Mouse (Mus musculus): ENCODE results near the gene Rbm6. TPM values are rescaled to one million over a fixed set of nuclear protein-coding genes. Genes with fewer than 3 reads are reported as not detected.

Rbm6 gene
- total RNA-seq (2021), result 10 to 100 TPM; 52.3 to 59.6 TPM
- long read RNA-seq, transcript Rbm6-201 (21 exons, 3,999 nt), result minor isoform, 6 of 71 reads
- long read RNA-seq, transcript Rbm6-207 (21 exons, 3,716 nt), result major isoform, 41 of 71 reads
- long read RNA-seq, partial matches to known transcripts, result 5 of 71 reads
- long read RNA-seq, other reads (novel, unspliced or antisense), result 19 of 71 reads

DNA sequence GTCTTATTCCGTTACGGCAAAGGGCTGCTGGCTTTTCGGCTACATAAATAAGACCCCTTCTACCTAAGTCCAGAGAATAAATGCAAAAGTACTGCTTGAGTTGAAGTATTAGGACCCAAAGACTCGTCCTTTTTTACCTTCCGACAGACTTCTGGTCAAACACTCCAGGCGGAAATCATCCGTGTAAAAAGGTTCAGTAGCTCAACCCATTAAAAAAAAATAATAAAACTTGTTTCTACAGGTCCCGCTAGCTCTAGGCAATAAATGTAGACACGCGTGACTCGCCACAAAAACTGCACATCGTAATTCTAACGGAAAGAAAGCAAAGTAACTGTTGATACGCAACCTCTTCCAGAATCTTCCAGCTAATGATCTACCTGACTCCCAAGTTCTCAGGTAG lies at the start of gene Rbm6:
Rbm6 (minus strand) TSS at position 101 of the 400 bp plus-strand sequence.
- DNase-seq (ENCODE audit: low spot score in 2 of 2), result no peak

GRCm38 (mm10) chr9:107919441-107919840 lies 46.4 kb upstream of the Rbm6 start:
- DNase-seq (ENCODE audit: low spot score in 2 of 2), result no peak

GRCm38 (mm10) chr9:107918884-107919283 lies 45.8 kb upstream of the Rbm6 start:
- no peak for DNase-seq (ENCODE audit: low spot score in 2 of 2)

DNA sequence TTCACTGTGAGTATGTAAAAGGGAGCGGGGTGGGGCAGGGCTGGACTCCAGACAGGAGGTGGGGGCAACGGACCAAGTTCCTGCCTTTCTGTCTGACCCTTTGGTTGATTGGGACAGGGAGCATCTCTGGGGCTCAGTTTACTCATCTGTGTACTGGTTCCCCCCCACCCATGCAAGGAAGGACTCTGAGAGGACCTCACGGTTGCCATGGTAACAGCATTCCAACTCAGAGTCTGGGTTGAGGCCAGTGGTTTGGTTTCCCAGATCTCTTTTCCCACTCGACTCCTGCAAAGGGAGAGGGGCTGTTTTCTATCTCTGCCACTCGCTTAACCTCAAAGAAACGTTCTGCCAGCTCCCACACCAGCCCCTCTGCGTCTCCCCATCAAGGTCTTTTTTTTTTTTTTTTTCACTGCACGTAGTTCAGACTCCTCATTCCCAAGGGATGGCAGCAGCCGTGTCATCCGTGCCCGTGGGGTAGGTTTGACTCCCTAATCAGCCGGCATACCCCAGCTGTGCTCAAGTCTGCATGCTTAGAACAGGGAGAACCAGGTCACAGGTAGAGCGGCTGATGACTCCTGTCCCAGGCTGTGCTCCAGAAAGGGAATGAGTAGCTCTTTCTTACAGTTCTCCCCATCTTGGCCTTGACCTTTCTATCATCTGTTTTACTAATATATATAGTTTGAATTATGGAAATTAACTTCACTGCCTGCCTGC lies 45.0 kb upstream of the Rbm6 start:
- no peak for DNase-seq (ENCODE audit: low spot score in 2 of 2)

DNA sequence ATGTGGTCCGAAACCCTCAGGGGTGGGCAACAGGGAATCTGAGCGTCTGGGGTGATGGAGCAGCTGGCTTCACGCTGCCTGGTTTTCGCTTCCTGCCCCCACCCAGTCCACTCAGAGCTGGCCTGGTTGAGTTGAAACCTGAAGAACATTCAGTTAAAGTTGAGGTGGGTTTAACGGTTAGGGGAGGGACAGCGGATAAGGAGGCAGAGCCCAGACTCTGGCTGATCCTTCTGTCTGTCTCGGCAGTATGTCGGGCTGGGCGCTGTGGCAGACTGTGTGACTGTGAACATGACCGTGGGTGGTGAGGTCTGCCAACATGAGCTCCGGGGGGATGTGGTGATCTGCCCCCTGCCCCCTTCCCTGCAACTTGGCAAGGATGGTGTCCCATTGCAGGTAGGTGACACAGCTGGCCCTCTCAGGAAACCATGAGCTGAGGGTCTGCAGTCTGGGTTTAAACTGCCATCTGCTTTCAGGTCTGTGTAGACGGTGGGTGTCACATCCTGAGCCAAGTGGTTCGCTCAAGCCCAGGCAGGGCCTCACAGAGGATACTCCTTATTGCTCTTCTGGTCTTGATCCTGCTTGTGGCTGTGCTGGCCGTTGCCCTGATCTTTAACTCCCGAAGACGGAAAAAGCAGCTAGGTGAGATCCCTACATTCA lies 41.9 kb upstream of the Rbm6 start:
- no peak for DNase-seq (ENCODE audit: low spot score in 2 of 2)

GRCm38 (mm10) chr9:107910025-107910769 lies 37.2 kb upstream of the Rbm6 start:
- no peak for DNase-seq (ENCODE audit: low spot score in 2 of 2)

GRCm38 (mm10) chr9:107908410-107909158 lies 35.5 kb upstream of the Rbm6 start:
- DNase-seq (ENCODE audit: low spot score in 2 of 2), result no peak

DNA sequence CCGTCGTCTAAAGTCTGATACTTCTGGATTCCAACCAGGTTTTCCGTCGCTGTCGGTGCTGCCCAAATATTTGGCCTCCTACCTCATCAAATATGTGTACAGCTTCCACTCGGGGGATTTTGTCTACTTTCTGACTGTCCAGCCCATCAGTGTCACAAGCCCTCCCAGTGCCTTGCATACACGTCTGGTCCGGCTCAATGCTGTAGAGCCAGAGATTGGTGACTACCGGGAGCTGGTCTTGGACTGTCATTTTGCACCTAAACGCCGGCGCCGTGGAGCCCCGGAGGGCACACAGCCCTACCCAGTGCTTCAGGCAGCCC lies 34.7 kb upstream of the Rbm6 start:
- DNase-seq (ENCODE audit: low spot score in 2 of 2), result no peak

DNA sequence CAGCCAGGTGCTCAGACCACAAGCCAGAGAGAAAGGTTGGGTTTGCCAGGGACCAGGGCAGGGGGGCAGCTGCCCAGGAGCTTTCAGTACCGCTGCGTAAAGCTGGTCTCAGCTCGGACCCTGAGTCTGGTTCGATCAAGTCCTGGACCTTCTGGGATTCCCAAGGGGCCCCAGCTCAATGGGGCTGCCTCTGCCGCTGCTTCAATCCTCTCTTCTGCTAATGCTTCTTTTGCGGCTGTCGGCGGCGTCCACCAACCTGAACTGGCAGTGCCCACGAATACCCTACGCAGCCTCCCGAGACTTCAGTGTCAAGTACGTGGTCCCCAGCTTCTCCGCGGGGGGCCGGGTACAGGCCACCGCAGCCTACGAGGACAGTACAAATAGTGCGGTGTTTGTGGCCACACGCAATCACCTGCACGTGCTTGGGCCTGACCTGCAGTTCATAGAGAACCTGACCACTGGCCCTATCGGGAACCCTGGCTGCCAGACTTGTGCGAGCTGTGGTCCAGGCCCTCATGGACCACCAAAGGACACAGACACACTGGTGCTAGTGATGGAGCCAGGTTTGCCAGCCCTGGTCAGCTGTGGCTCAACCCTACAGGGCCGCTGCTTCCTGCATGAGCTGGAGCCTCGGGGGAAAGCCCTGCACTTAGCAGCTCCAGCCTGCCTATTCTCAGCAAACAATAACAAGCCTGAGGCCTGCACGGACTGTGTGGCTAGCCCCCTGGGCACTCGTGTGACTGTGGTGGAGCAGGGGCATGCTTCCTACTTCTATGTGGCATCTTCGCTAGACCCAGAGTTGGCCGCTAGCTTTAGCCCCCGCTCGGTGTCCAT lies 34.1 kb upstream of the Rbm6 start:
- DNase-seq (ENCODE audit: low spot score in 2 of 2), result no peak

- DNase-seq (ENCODE audit: low spot score in 2 of 2), result no peak
These were observed 33.4 kb upstream of the Rbm6 start, which contains the start of gene Mst1r for GRCm38 (mm10) chr9:107906252-107906966. Mst1r (plus strand) TSS chr9:107906873.

DNA sequence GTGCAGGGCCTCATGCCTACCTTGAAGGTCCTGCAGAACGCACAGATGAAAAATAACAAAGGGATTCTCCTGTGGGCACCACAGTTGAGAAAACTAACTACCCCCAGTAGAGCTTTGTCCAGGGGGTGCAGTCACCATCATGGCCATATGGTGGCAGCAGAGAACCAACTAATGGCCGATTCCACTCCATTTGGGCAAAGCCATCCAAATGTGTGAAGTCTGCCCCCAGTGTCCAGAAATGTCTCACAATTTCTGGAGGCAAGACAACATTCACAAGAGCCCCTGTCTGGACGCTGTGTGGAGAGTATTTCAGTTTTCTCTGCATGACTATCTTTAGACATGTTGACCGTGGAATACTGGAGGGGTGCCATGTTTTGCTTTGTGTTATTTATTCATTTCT lies 31.7 kb upstream of the Rbm6 start:
- DNase-seq (ENCODE audit: low spot score in 2 of 2), result peak; percentile 77 to 93

DNA sequence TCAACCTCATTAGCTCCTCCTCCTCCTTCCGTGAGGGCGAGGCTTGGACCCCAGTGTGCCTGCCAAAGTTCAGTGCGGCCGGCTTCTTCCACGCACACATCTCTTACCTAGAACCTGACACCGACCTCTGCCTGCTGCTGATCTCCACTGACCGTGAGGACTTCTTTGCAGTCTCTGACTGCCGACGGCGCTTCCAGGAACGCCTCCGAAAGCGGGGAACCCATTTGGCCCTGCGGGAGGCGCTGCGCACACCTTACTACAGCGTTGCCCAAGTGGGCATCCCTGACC lies 28.5 kb upstream of the Rbm6 start:
- no peak for DNase-seq (ENCODE audit: low spot score in 2 of 2)

DNA sequence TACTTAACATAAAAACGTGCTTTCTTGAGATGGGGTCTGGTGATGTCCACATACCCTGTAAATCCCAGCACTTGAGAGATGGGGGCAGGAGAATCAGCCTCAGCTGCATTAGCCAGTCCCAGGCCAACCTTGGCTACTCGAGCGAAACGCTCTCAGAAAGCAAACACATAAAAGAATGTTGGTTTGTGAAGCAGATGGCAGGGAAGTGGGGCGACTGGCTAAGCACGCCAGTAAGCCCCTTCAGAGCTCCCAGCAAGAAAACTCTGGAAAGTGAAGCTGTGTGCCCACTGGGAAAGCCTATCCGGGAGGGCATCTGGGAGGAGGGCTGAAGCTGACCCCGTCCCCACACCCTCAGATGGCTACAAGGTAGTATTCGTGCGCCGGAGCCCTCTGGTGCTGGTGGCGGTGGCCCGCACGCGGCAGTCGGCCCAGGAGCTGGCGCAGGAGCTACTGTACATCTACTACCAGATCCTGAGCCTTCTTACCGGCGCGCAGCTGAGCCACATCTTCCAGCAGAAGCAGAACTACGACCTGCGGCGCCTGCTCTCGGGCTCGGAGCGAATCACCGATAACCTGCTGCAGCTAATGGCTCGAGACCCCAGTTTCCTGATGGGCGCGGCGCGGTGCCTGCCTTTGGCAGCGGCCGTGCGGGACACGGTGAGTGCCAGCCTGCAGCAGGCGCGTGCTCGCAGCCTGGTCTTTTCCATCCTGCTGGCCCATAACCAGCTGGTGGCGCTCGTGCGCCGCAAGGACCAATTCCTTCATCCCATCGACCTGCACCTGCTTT lies 28.0 kb upstream of the Rbm6 start:
- DNase-seq (ENCODE audit: low spot score in 2 of 2), result peak; percentile 78 to 91

DNA sequence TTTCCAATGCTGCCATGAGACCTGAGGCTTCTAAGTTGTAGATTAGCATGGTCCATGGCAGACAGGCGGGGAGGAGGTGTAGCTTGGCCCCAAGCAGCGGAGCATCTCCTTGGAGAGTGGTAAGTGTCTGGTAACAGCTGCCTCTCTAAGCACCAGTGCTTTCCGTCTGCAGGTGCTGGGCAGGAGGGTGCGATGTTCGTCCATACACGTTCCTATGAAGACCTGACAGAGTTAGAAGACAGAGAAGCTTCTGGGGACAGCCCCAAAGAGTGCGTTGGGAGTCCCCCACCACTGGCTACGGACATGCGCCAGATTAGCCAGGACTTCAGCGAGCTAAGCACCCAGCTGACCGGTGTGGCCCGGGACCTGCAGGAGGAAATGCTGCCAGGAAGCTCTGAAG lies 26.8 kb upstream of the Rbm6 start:
- DNase-seq (ENCODE audit: low spot score in 2 of 2), result no peak

DNA sequence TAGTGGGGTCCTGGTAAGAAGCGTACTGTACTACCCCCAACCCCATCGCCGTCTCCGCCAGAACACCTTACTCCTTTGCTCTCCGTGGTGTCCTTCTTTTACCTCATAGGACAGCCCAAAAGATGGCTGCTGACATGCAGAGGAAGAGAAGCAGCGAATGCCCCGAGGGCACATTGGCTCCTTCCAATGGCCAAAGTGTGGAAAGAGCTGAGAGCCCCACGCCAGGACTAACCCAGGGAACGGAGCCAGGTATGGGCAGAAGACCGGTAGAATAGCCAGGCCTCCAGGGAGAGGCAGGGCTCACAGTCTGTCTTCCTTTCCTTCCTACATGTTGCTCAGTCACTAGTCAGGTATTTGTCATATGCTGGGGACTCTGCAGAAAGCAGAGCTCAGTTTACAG lies 25.5 kb upstream of the Rbm6 start:
- DNase-seq (ENCODE audit: low spot score in 2 of 2), result no peak

DNA sequence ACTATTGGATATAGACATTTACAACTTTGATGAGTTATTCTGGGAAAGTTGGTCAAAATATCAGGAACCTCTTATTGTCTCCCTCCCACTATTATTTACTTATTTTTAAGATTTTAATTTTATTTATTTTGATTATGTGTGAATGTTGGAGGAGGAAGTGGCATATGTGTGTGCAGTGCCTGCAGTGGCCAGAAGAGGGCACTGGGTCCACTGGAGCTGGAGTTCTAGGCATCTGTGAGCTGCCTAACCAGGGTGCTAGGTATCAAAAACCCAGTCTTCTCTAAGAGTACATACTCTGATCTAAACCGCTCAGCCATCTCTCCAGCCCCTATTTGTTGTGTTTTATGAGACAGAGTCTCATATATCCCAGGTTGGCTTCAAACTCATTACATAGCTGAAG lies 18.0 kb upstream of the Rbm6 start:
- DNase-seq (ENCODE audit: low spot score in 2 of 2), result no peak

- DNase-seq (ENCODE audit: low spot score in 2 of 2), result no peak
These were observed 17.2 kb upstream of the Rbm6 start for GRCm38 (mm10) chr9:107890260-107890659.

- no peak for DNase-seq (ENCODE audit: low spot score in 2 of 2)
These were observed 15.3 kb upstream of the Rbm6 start for GRCm38 (mm10) chr9:107888267-107888850.

- DNase-seq (ENCODE audit: low spot score in 2 of 2), result peak; percentile 85 to 90
These were observed 14.8 kb upstream of the Rbm6 start, which contains the start of gene Mon1a for GRCm38 (mm10) chr9:107887804-107888266. Mon1a (plus strand) TSS chr9:107888151.

Measured in layer of hippocampus, adult 18-20 months (tissue).